Mouse (Mus musculus) kidney, adult 2 months (tissue): ENCODE data around the gene AA986860.

Experiments used
- CTCF ChIP-seq: fragments of 200-500 bp; conservative IDR thresholded peaks from 2 replicates; pipeline ENCODE4 v1.5.1; 2011; ENCODE audit warnings: low read depth, mild to moderate bottlenecking, control low read depth, low read length, moderate library complexity, mixed read lengths; ENCODE audit not compliant: insufficient read depth, insufficient read length
- POLR2A ChIP-seq: fragments of 200-500 bp; IDR thresholded peaks from one replicate; pipeline ENCODE4 v1.6.1; 2011; ENCODE audit warnings: low read depth, low read length, control low read depth

DNA sequence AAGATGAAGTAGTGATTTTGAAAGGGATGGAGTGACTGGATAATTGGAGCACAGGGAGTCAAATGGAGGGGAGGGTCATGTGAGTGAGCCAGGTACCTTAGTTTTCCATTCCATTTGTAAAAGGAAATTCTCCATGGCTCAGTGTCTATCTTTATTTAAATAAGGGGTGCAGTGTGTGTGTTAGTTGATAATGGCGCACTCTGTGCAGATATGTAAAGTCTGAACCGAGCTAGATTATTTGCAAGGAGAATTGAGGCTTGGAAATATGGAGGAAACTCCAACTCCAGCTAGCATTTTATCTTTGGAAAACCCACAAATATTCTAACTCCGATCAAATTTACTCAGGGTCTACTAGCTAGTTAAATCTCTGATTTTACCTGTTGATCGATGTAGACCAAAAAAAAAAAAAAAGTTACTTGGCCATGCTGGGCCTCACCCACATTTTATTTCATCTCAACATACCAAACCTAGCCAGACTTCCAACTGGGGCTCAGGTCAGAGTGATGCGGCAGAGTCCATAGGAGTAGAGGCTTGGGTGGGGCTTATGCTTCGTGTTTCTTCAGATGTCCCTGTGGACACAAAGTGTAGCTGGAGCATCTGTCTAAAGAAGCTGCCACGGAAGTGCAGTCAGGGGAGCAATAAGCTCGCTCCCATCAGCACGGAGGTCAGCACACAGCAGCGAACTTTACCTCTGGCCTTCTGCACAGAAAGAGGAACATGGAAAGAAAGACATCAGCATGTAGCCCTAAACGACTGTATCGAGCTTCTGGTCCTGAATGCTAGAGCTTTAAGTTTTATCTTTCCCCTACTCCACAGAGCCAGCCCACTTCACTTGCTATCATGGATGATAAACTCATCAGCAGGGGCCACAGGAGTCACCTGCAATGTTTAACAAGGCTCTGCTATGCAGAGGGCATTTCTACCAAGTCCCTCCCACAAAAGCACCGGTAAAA lies 1.2 kb downstream of the AA986860 start:
- no peak for TF ChIP-seq CTCF
- no peak for TF ChIP-seq POLR2A
